Mouse (Mus musculus) embryonic facial prominence, embryonic 11.5 days (tissue): ENCODE results near the gene Cpm. TPM values are rescaled to one million over a fixed set of nuclear protein-coding genes. Genes with fewer than 3 reads are reported as not detected.
"Not testable (repeated sequence)": the region's sequence is repeated elsewhere in the genome, so short reads cannot be mapped to it uniquely, and the experiment has no call there.

Source experiments
- ATAC-seq: fragments of 200-750 bp; cut with Nextera tagmentation; replicated peaks from 2 replicates; pipeline ENCODE4 v1.8.0; 2017; ENCODE audit warnings: low read depth; ENCODE audit not compliant: insufficient number of reproducible peaks, low FRiP score, low TSS enrichment
- DNase-seq: peaks from one replicate; pipeline ENCODE4 v3.0.0-alpha.2; 2015; ENCODE audit warnings: low spot score
- H3K27ac ChIP-seq: fragments of 300-500 bp; sonication (generic); replicated peaks from 2 replicates; pipeline ENCODE4 v1.5.1; 2014; ENCODE audit warnings: mild to moderate bottlenecking, low read depth, low read length, control low read depth
- H3K27me3 ChIP-seq: fragments of 300-500 bp; sonication (generic); 2 replicates; pipeline ENCODE4 v1.6.1; 2014; ENCODE audit warnings: mild to moderate bottlenecking, low read length, moderate library complexity, mixed read lengths; ENCODE audit not compliant: control insufficient read depth, insufficient read depth
- H3K36me3 ChIP-seq: fragments of 300-500 bp; sonication (generic); replicated peaks from 2 replicates; pipeline ENCODE4 v1.6.1; 2014; ENCODE audit warnings: low read depth, mild to moderate bottlenecking, low read length, moderate library complexity, mixed read lengths; ENCODE audit not compliant: control insufficient read depth, insufficient read depth
- H3K4me1 ChIP-seq: fragments of 300-500 bp; sonication (generic); 2 replicates; pipeline ENCODE4 v1.6.1; 2014; ENCODE audit warnings: low read length, mixed read lengths; ENCODE audit not compliant: control insufficient read depth, insufficient read depth
- H3K4me2 ChIP-seq: fragments of 300-500 bp; sonication (generic); 2 replicates; pipeline ENCODE4 v1.6.1; 2014; ENCODE audit warnings: low read depth, mild to moderate bottlenecking, control low read depth, low read length, moderate library complexity
- H3K4me3 ChIP-seq: fragments of 300-500 bp; sonication (generic); 2 replicates; pipeline ENCODE4 v1.5.1; 2014; ENCODE audit warnings: low read depth, low read length, control low read depth
- H3K9ac ChIP-seq: fragments of 300-500 bp; sonication (generic); replicated peaks from 2 replicates; pipeline ENCODE4 v1.6.1; 2014; ENCODE audit warnings: mild to moderate bottlenecking, control low read depth, low read length
- H3K9me3 ChIP-seq: fragments of 300-500 bp; sonication (generic); replicated peaks from 2 replicates; pipeline ENCODE4 v1.6.1; 2016; ENCODE audit warnings: mild to moderate bottlenecking, low read length, inconsistent platforms, mixed read lengths; ENCODE audit not compliant: control insufficient read depth
- WGBS: fragments of 180-500 bp; shearing (Covaris S2); extraction: QIAGEN DNeasy Blood & Tissue Kit; methylation state at CpG from one replicate; pipeline ENCODE4 v1.1.7; 2014; 5-methylcytosine and 5-hydroxymethylcytosine counted together
- polyA plus RNA-seq: library from polyadenylated mRNA; unstranded; fragments of >200 nt; fragmentation: Nextera tagmentation; extraction: Ambion mirVana; gene quantifications from 2 replicates; pipeline ENCODE4 v1.2.1, GENCODE M21; 2014

Gene Cpm
- polyA plus RNA-seq, 1 experiment from 2014 or later: 10.9 TPM

DNA sequence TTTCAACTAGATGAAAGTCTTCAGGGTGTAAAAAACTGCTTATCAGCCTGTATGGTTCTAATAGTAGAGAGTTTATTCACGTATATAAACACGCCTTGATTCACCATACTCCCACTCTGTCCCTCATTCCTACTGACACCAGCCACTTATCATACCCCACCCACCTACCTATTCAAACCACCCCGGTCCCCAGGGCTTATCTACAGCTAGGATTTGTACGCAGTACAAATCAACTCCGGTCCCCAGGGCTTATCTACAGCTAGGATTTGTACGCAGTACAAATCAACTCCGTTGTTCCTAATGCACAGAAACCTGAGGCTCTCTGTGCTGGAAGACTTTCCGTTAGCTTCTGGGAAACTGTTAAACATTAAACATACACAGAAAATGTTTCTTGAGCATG, 104.3 kb downstream of the Cpm start:
- ATAC-seq, H3K4me3 ChIP-seq, H3K36me3 ChIP-seq, H3K27me3 ChIP-seq, H3K9ac ChIP-seq, H3K27ac ChIP-seq, H3K9me3 ChIP-seq, H3K4me2 ChIP-seq, H3K4me1 ChIP-seq, DNase-seq: not testable (repeated sequence)
- WGBS: 85% methylated on average over 8 of the region's 8 CpGs

DNA sequence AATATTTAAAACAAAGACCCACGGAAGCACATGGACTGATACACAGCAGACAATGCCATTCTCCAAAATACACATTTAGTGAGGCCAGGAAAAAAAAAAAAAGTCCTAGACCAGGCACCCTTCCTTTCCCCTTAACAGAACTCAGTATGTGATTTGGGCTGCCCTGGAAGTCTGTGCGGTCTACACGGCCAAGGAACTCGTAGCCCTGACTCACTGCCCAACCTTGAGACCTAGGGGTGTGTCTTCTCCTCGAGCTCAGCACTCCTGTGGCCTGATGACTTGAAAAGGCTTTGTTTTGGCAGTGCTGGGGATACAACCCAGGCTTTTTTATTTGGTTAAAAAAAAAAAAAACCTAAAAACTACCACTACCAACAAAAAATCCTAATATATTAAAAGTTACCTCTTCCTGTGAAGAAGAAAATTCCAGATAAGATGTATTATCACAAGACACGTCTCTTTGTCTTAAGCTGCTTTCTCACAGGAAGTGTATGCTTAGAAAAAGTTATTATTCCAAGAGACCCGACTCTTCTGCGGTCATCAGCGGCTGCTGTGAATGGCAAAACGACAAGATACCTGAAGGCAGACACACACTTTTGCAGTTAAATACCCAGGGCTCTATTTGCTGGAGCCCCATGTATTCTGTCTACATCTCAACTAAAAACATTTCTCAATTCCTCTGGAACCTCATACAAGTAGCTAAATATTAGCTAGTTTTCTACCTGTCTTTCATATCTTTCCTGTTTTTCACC, 105.0 kb downstream of the Cpm start:
- not testable (repeated sequence) for H3K27me3 ChIP-seq, H3K4me2 ChIP-seq, H3K9me3 ChIP-seq, H3K4me3 ChIP-seq, H3K36me3 ChIP-seq, DNase-seq, ATAC-seq, H3K9ac ChIP-seq, H3K27ac ChIP-seq, H3K4me1 ChIP-seq
- WGBS: 86% methylated on average over 9 of the region's 10 CpGs

DNA sequence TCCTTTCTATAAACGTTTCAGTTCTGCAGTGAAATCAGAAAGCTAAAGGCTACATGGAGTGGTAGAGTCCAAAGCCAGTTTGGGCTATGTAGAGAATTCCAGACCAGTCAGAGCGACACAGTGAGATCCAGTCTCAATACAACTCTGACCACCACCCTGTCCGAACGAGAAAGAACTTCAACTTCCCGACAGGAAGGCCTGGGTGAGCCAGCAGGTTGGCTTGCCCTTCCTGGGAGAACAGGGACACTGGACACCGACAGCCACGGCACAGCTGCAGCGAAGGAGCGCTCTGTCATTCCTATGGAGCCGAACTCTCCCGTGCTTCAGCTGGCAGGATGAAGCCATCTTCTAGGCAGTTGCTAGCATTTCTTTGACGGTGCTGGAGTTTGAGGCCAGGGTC, 106.1 kb downstream of the Cpm start:
- WGBS: 89% methylated on average over 11 of the region's 12 CpGs
- H3K9ac ChIP-seq, H3K4me3 ChIP-seq, H3K27ac ChIP-seq, ATAC-seq, H3K4me1 ChIP-seq, DNase-seq, H3K4me2 ChIP-seq, H3K27me3 ChIP-seq, H3K36me3 ChIP-seq, H3K9me3 ChIP-seq: not testable (repeated sequence)

DNA sequence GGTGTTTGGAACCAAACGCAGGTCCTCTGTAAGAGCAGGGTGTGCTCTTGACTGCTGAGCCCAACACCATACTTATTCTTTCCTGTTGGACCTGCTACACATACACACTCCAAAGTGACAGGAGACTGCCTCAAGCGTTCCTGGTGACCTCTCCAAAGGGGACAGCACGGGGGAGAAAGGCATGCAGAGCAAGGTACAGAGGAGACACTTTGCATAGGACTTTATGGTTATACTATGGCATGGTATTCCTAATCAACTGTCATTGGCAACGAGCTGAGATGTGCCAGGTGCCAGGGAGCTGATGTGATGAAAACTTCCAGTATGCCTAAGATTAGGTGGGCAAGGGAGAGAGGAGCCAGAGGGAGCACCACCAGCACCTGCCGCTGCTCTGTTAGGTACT, 107.3 kb downstream of the Cpm start:
- no peaks in the 10 kb centered on the region for H3K27me3 ChIP-seq
- no peak overlapping the region for H3K9ac ChIP-seq
- no peaks in the 10 kb centered on the region; the same call in 1 of the 2 replicates for H3K4me1 ChIP-seq
- H3K4me3 ChIP-seq: no peak overlapping the region
- H3K9me3 ChIP-seq: no peaks in the 10 kb centered on the region
- no peak overlapping the region for H3K27ac ChIP-seq
- peaks cover 5% of the 10 kb centered on the region; the same call in 1 of the 2 replicates for H3K36me3 ChIP-seq
- 85% methylated on average over 5 of the region's 5 CpGs for WGBS
- H3K4me2 ChIP-seq: no peak overlapping the region
- DNase-seq: no peak
- no peak for ATAC-seq

Other genes starting within 250 kb of the Cpm start
- 212 and 223 TPM in 2 replicates for gene Cpsf6, start 249.5 kb upstream of the Cpm start, polyA plus RNA-seq
- 47.7 and 50.5 TPM in 2 replicates for gene Mdm2, start 81.3 kb downstream of the Cpm start, polyA plus RNA-seq
- 20.1 and 22.2 TPM in 2 replicates for gene Slc35e3, start 116.9 kb downstream of the Cpm start, polyA plus RNA-seq
- 106 and 122 TPM in 2 replicates for gene Nup107, start 163.2 kb downstream of the Cpm start, polyA plus RNA-seq
- gene Rap1b, start 216.5 kb downstream of the Cpm start, polyA plus RNA-seq: 179 and 182 TPM in 2 replicates